Mouse (Mus musculus) retina, postnatal 7 days (tissue): ENCODE data around the gene Knop1.

Experiments used
- DNase-seq: peaks from one replicate; pipeline ENCODE4 v3.0.0-alpha.2; 2012; ENCODE audit warnings: low read depth, low spot score

Knop1 gene

DNA sequence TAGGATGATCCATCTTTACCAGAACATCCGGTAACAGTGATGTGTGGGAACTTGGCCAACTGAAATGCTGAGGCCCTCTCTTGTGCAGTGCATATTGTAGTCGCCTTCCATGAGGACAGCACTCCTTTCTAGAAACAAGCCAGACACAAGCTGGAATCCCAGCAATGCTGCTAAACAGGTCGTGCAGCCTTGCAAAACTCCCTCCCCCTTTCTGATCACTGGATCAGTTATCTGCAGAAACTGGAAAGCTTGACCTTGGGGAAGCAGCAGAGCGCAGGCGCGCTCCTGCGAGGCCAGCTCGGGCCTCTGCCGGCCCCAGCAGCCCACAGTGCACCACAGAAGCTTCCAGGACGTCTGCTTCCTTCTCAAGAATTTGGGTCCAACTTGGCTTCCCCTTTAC, 7.3 kb downstream of the Knop1 start:
- DNase-seq: no peak

DNA sequence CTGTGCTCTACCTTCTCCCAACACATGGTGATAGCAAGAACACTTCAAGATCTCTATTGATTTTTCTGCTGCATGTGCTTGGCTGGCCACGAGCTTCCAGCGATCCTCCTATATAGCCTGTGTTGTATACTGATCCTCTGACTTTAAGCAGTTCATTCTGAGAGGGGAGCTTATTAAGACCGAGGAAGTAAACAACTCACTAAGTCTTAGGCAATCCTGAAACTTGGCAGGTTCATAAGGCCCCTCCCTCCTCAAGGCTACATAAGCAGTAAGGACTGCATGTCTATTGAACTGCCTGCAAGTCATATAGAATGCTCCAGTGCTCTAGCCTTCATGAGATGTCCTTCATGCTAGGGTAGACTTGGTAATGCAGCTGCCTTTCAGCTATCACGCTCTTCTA, 9.7 kb downstream of the Knop1 start:
- no peak for DNase-seq

DNA sequence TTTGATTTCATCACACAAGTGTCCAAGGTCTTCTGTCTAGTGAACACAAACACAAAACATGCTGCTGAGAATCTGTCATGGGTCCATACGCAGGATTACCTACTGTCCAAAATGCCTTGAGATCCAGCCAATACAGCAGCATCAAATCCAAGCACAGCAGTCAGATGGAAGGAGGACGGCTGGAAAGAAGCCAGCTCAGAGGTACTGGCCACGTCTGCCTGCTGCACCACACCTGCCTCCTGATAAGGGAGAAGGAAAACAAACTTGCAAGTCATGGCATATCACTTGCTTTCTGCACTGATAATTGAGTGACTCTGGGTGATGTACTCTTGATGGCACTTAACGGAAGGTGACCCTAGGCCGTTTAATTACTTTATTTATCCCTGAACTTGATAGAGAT, 10.9 kb downstream of the Knop1 start:
- no peak for DNase-seq

DNA sequence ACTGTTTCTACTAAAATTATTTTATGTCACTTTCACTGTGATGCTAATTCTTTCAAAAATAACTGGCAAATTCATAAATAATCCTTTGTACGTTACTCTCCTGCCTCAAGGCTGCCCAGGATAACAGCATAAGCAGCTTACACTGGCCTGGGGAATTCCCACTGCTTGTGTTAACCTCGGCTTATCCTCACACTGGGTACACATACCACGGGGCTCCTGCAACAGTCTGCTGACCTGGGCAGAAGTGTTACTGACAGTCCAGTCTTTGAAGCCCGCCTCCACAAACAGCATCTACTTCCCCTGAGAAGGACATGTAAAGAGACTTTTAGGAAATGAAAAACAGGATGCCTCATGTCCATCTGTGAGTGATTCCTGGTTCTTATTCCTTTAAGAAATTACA, 13.1 kb downstream of the Knop1 start:
- peak; percentile 23 for DNase-seq

DNA sequence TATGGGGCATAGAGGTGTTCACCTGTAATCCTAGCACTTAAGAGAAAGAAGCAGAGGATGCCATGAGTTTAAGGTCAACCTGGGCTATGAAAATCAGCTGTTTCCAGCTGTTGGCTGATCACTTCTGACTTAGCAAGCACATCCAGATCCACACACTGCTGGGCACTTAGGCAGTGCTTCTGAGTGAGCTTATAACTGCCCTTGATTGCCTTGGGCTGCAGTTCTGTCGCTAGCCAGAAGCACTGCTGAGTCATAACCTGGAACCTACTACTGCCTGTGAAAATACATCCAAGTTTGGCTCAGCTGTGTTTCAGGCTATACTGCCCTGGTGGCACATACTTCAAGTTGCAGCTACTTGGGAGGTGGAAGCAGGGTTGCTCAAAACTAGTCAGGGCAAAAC, 14.3 kb downstream of the Knop1 start:
- no peak for DNase-seq

DNA sequence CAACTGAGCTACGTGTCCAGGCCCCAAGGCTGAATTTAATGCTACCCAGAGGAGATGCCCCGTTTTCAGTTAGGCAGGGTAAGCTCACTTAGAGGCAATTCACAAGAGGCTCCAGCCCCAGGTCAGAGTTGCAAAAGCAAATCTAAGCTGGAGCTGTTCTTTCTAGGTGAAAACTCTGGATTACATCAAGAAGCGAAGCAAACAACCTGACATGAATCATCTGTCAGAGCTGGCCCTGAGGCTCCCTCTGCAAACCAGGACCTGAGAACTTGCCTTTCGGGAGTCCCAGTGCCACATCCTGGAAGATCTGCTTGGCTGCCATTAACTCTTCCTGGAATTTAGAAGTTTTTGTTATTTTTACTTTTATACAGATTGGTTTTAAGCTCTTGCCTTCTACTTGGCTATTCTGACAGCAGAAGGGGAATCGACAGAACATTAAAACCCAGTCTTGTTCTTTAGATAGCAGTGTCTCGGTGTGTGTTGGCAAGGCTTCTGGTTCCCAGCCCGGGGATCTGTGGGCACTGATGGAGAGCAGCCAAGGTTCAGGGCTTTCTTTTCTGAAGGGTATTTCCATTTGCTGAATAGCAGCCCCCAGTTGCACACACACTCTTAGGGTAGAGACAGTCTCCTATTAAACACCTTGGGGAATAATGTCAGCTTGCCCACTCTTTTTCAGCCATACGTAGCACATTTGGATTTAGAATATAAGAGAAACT, 14.9 kb downstream of the Knop1 start:
- no peak for DNase-seq

DNA sequence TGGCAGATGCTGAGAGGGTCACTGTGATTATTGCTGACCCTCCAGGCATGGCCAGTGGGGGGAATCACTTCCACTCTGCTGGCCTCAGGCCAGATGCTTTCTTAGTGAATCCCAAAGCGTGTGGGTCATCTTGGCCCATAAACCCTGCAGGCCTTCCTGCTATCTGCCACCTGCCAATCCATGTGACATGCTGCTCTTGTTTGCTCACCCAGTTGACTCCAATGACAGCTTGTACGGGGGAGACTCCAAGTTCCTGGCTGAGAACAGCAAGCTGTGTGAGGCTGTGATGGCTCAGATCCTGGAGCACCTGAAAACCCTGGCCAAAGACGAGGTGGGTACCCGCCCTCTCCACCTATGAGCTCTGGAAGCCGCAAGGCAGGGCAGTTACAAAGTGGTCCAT, 18.2 kb downstream of the Knop1 start:
- DNase-seq: no peak

DNA sequence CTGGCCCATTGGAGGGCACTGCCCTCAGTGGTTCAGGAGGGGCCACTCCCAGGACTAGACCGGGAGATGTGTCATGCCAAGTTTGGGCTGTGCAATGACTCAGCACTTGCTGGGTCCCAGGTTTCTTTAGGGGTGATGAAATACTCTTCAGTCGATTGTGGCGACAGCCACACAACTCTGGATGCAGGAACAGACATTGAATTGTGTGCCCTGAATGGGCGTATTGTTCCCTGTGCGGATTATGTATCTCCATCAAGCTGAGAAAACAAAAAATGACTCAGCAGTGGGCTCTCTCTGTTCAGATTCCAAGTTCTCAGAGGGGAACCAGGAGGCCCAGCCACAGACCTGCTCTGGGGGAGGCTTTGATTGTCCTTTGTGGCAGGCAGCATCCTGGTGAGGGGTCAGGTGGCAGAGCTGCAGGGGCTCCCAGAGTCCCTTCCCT, 28.1 kb downstream of the Knop1 start:
- no peak for DNase-seq

DNA sequence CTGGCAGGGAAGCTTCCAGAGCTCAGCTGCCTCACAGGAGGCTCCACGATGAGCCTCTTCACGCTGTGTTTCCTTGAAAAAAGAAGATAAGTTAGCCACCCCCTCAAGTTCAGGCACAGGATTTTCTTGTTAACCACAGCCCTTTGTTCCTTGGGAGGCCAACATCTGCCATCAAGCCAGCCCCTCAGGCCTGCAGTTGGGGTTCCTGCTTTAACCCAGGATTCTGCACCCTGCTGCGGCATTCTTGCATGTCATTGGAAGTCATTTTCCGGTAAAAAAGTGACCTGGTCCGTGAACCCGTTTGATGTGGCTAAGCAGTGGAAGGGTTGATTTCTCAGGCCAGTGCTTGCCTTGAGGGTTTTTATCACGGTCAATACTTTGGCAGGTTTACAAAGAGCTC, 31.6 kb downstream of the Knop1 start:
- DNase-seq: no peak

DNA sequence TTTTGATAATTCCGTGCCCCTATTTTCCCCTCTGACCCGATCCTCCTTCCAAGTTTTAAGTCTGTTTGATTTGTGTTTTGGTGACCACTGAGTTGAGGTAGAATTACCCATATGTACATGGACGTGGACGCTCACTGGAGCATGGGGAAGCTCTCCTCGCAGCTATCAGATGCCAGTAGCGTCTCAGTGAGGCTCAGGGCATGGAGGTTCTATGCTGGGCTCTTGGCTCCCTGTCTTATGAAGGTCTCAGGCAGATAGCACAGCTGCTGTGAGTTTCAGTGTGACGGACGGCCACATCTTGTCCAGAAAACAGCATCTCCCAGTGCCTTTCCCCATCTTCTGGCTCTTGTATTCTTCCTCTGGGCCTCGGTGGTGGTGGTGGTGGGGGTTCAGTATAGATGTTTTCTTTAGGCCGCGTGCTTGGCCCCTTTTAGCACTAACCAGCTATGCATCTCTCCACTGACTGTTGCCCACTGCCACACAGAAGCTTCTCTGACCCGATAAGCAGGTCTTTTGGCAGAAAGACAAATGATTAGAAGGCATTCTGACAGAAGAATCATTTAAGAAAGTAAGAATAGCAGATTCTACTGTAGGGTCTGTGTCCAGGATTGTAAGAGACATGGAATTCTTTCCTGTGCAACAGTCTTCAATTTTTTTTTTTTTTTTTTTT, 34.0 kb downstream of the Knop1 start:
- no peak for DNase-seq

DNA sequence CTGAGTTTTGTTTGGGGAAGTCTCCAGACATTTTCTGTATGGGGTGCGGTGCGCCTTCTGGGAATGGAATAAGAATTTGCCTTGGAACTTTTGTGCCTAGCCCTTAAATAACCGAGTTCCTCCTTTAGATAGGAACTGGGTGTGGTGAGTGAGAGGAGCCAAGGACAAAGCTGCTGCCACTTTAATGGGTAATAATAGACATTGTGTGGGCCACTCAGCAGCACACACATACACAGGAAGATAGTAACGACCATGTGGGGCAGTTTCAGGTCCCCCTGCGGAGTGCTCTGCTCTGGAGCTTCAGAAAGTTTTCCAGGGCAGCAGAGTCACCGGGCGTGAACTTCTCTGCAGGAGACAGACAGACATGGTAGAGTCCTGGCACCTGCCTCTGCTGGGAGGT, 34.7 kb downstream of the Knop1 start:
- no peak for DNase-seq

DNA sequence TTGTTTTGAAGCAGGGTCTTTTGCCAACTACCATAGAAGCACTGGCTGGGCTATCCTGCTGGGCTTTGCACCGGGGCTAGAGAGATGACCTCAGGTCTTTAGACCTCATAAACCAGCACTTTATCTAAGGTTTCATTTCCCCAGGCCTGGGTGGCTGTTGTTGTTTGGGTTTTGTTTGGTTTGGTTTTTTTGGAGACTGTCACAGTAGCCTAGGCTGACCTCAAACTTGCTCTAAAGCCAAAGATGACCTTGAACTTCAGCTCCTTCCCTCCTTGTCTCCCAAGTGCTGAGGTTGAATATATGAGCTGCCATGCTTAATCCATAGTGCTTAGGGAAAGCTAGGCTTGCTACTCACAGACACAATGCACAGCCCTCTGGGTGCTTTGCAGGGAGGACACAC, 36.4 kb downstream of the Knop1 start:
- no peak for DNase-seq

DNA sequence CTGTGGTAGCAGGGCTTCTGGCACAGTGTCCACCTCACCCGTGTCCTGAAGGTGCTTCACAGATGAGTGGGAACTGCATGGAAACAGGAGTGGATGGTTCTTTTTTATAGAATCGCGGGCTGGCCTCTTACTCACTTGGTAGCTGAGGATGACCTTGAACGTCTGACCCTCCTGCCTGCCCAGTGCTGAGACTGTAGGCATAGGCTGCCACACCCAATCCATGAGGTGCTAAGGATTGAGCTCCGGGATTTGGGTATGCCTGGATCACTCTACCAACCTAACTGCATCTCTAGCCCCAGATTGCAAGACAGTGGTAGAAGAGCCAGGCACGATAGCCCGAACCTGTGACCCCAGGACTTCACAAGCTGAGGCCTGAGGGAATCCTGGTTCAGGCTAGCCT, 38.3 kb downstream of the Knop1 start:
- no peak for DNase-seq

DNA sequence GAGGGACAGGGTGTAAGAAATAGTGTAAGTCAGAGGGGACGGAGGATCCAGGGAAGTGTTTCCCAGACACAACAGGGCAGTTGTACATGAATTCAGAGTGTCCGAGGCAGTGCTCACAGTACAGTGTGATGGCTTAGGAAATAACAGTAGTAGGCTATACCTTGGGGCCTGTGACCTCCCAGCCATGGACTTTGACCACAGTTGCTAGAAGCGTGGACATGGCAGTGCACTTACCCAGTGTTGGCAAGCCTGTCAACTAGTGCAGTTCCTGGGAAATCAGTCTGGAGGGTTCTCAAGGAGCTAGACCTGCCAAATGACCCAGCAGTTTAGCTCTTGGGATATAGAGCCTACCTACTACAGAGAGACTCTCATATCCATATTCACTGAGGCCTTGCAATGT, 39.8 kb downstream of the Knop1 start:
- DNase-seq: no peak

DNA sequence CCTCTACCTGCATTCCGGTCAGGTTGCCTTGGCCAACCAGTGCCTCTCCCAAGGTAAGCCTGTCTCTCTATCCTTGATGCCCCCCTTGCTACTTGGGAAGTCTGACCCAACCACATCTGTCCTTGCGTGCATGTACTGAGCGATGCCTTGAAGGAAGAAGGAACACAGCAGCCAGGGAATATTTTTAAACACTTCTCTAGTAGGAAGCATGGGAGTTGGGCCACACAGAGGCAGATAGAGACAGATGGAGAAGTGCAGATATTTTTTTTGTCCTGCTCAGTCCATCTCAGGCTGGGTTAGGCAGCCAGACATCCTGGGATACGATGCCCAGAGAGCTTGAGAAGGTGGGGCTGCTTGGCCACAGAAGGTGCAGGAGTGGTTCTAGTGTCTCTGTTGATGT, 42.5 kb downstream of the Knop1 start:
- DNase-seq: no peak

DNA sequence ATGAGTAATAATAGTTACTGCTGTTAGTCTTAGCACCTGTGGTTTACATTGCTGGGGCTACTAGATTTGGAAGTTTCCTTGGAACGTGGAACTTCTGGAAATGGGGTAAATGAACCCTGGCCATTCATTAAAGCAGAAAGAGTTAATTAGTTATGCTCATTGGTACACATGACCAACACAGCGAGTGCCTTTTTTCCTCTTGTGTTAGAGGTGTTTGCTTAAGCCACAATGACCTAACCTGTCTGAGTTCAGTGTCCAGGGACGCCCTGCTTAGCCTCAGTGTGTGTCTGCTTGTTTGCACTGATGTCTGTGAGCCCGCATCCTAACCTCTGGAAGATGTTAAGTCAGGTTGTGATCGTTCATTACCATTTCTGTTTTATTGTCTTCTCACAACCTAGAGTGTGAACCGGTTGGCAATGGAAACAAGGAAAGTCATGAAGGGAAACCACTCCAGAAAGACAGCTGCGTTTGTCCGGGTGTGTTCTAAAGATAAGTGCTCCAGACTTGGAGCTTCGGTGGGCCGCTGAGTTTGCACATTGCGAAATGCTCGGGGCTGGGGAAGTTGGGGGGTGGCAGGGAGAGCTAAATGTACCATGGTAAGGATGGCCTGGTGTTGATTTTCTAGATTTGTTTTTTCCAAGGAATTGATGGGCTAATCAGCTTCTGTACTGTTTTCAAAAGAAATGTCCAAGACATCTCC, 44.5 kb downstream of the Knop1 start:
- no peak for DNase-seq

DNA sequence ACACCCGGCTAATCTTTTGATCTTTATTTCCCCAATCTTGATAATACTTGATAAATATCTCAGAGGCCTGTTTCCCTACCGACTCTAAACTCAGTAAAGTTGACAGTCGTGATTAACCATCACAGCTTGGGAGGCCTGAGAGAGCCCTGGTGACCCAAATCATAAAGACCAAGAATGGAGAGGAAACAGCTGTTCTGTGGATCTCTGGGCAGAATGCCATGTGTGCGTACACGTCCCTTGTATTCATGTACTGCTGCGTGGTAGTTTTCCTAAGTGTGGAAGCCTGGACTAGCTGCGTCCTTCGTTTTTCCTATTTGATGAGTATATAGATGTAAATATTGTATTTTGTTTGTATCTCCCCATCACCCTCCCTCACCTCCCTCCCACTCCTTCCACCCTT, 48.2 kb downstream of the Knop1 start:
- DNase-seq: no peak

DNA sequence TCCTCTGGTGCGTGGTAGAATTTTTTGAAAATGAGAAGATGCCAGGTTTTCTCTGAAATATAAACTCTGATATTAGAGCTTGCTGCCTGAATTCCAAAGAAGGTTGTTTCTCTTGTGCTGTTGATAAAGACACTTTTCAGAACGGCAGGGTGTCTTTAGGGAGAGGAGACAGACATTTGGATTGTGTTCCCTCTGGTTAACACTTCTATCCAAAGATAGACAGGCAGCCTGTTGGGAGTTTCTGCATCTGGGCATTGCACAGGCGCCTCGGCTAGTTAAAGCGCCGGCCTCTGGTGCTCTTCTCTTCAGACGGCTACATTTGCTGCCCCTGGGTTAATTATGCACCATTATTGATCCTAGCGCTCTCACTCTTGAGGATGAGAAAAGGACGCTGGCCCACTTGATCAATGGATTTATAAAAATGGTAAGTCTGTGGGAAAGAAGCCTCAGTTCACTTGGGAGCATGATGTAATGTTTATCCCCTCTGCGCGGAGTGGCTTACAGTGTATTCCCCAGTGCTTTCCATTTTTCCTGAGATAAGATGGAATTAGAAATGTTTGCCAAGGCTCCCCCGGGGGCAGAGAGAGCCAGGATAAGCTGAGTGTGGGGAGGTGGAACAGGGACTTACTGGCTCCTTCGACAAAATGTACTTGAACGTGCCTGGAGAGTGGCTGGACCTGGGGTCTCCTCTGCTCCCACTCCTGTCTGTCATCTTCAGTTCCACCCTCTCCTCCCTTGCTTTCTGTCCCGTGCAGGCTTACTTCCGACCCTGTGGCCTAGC, 49.2 kb downstream of the Knop1 start:
- no peak for DNase-seq

DNA sequence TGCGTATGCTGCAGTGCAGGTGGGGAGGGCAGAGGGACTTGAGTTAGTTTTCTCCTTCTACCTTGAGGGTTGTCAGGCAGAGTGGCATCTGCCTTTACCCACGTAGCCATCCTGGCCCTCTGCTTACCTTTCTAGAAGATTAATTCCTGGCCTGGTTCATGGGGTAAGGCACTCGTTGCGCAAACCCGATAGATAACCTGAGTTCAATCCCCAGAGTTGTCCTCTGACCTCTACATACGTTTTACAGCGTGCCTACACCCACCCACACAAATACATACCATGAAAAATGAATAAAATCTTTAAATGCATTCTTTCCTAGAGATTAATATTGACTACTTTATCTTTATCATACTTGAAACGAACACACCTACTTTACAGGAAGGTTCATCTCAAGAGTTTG, 52.6 kb downstream of the Knop1 start:
- no peak for DNase-seq

DNA sequence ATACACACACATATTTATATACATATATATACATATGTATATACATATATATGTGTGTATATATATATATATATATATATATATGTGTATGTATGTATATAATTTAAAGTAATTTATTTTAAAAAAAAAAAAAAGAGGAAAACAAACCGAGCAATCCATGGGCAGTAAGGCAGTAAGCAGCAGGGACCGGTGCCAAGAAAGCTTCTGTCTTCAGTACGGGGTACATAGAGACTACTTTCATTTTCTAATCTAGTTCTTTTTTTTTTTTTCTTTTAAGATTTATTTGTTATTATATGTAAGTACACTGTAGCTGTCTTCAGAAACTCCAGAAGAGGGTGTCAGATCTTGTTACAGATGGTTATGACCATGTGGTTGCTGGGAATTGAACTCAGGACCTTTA, 54.3 kb downstream of the Knop1 start:
- no peak for DNase-seq

DNA sequence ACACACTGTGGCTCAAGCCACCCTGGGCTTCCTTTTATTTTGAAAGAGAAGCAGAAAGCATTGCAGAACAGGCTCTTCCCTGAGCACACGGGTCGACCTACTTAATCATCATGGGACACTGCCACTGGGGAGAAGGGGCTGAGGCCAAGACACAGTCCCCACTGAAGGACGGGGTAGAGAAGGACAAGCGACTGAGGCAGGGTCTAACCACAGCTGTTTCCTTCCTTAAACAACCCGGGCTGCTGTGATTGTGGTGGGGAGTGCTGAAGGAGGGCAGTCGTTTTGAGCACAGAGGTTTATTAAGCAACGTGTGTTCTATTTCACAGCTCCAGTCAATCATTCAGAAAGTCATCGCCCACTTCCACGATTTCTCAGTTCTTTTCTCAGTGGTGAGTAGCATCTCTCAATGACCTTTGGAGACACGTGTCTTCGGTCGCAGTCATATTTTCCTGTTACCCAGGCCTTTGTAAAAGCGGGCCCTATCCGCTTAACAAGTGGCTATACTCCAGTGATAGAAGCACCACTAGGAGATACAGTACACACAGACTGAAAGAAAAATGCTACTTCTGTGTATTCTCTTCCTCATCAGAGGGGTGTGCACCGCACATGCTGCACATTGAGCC, 55.8 kb downstream of the Knop1 start:
- DNase-seq: no peak

DNA sequence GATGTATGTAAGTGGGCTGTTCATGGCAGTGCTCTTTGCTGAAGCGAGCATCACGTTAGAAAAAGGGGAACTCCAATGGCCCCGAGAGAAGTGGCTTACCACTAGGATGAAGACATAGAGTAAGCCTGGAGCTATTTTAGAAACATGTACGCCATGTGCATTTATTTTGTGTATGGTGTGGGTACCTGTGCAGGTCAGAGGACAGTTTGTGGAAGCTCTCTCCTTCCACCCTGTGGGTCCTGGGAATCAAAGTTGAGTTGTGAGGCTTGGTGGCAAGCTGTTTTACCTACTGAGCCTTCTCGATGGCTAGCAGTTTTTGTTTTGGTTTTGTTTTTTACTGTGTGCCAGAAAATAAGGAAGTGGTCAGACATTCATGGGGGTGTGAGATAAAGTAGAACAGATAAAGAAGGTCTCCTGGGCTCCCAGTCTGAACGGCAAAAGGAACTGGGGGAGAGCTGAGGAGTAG, 57.9 kb downstream of the Knop1 start:
- no peak for DNase-seq
